Mouse (Mus musculus) hindbrain, embryonic 12.5 days (tissue): ENCODE data around the gene 1700080O16Rik. TPM values are rescaled to one million over a fixed set of nuclear protein-coding genes. Genes with fewer than 3 reads are reported as not detected.

Experiments
- ATAC-seq: fragments of 200-750 bp; cut with Nextera tagmentation; 2 replicates; pipeline ENCODE4 v1.8.0; 2017; ENCODE audit warnings: moderate TSS enrichment; ENCODE audit not compliant: low FRiP score
- H3K27ac ChIP-seq: fragments of 300-500 bp; sonication (generic); 2 replicates; pipeline ENCODE4 v1.5.1; 2016; ENCODE audit warnings: mild to moderate bottlenecking
- H3K27me3 ChIP-seq: fragments of 300-500 bp; sonication (generic); 2 replicates; pipeline ENCODE4 v1.6.1; 2016; ENCODE audit warnings: mild to moderate bottlenecking
- H3K36me3 ChIP-seq: fragments of 300-500 bp; sonication (generic); 2 replicates; pipeline ENCODE4 v1.6.1; 2016; ENCODE audit warnings: mild to moderate bottlenecking
- H3K4me1 ChIP-seq: fragments of 300-500 bp; sonication (generic); 2 replicates; pipeline ENCODE4 v1.6.1; 2016
- H3K4me2 ChIP-seq: fragments of 300-500 bp; sonication (generic); replicated peaks from 2 replicates; pipeline ENCODE4 v1.6.1; 2016; ENCODE audit warnings: mild to moderate bottlenecking
- H3K4me3 ChIP-seq: fragments of 300-500 bp; sonication (generic); 2 replicates; pipeline ENCODE4 v1.5.1; 2016; ENCODE audit warnings: mild to moderate bottlenecking
- H3K9ac ChIP-seq: fragments of 300-500 bp; sonication (generic); 2 replicates; pipeline ENCODE4 v1.6.1; 2016; ENCODE audit warnings: mild to moderate bottlenecking, moderate library complexity
- H3K9me3 ChIP-seq: fragments of 300-500 bp; sonication (generic); replicated peaks from 2 replicates; pipeline ENCODE4 v1.6.1; 2016; ENCODE audit warnings: mild to moderate bottlenecking
- WGBS: fragments of 180-500 bp; shearing (Covaris S2); methylation state at CpG from one replicate; pipeline ENCODE4 v1.1.7; 2016; 5-methylcytosine and 5-hydroxymethylcytosine counted together
- polyA plus RNA-seq: library from polyadenylated mRNA; unstranded; fragments of >200 nt; fragmentation: Nextera tagmentation; extraction: Ambion mirVana; gene quantifications from 2 replicates; pipeline ENCODE4 v1.2.1, GENCODE M21; 2016

The 1700080O16Rik gene
- not detected in 2 replicates for polyA plus RNA-seq

- Histone ChIP-seq H3K4me2 (no peak within 1 kb of the TSS), H3K36me3 (no peaks in the 10 kb centered on the region), H3K9ac (no peak within 1 kb of the TSS), H3K27ac (no peak within 1 kb of the TSS), H3K4me1 (no peaks in the 10 kb centered on the region), H3K9me3 (no peaks in the 10 kb centered on the region), H3K4me3 (no peak within 1 kb of the TSS), H3K27me3 (0 out of 2 replicates have a peak, but pooled peaks cover 3% of the 10 kb centered on the region)
- no peak for ATAC-seq
- 94% methylated on average over 12 of the region's 12 CpGs for WGBS
These were observed at the start of gene 1700080O16Rik for GRCm38 (mm10) chrX:51972672-51973071. 1700080O16Rik (minus strand) TSS chrX:51972772.

- no peak overlapping the region for H3K27ac ChIP-seq
- no peaks in the 10 kb centered on the region for H3K9me3 ChIP-seq
- H3K27me3 ChIP-seq: no peaks in the 10 kb centered on the region
- ATAC-seq: no peak
- WGBS: 40% methylated on average over 6 of the region's 9 CpGs
- no peak overlapping the region for H3K9ac ChIP-seq
- H3K4me3 ChIP-seq: no peak overlapping the region
- no peaks in the 10 kb centered on the region for H3K36me3 ChIP-seq
- H3K4me2 ChIP-seq: no peak overlapping the region
- H3K4me1 ChIP-seq: no peaks in the 10 kb centered on the region
These were observed 45.1 kb upstream of the 1700080O16Rik start for GRCm38 (mm10) chrX:52017660-52018059.

DNA sequence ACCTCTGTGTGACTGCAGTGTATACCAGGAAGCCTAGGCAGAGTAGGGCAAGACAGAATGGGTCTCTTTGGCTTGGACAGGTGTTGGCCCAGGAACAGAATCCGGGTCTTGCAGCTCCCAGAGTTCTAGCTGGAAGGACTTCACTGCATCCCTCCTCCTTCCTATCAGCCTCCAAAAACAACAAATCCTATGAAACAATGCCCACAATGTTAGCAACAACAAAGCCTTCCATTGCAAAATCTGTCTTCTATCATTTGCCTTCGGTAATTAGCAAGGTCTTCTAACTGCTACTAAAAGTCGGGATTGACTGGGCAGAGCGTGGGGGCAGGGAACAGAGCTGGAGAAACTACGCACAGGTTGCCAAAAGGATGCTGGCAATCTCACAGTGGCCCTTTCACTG is 27.5 kb upstream of the 1700080O16Rik start:
- Histone ChIP-seq H3K27me3 (no peaks in the 10 kb centered on the region), H3K27ac (no peak overlapping the region), H3K4me3 (no peak overlapping the region), H3K4me2 (no peak overlapping the region), H3K9ac (no peak overlapping the region), H3K36me3 (no peaks in the 10 kb centered on the region), H3K4me1 (no peaks in the 10 kb centered on the region), H3K9me3 (no peaks in the 10 kb centered on the region)
- ATAC-seq: no peak
- 82% methylated on average over 5 of the region's 5 CpGs for WGBS

- H3K27me3 ChIP-seq: no peaks in the 10 kb centered on the region
- no peaks in the 10 kb centered on the region for H3K4me1 ChIP-seq
- no peak overlapping the region for H3K9ac ChIP-seq
- H3K9me3 ChIP-seq: no peaks in the 10 kb centered on the region
- no peaks in the 10 kb centered on the region for H3K36me3 ChIP-seq
- WGBS: 83% methylated on average over 4 of the region's 4 CpGs
- ATAC-seq: no peak
- H3K4me2 ChIP-seq: no peak overlapping the region
- no peak overlapping the region for H3K4me3 ChIP-seq
- no peak overlapping the region for H3K27ac ChIP-seq
These were observed 26.9 kb upstream of the 1700080O16Rik start for GRCm38 (mm10) chrX:51999426-51999825.

- Histone ChIP-seq H3K4me3 (no peak overlapping the region), H3K36me3 (no peaks in the 10 kb centered on the region), H3K9ac (no peak overlapping the region), H3K9me3 (no peaks in the 10 kb centered on the region), H3K27ac (no peak overlapping the region), H3K4me1 (no peaks in the 10 kb centered on the region), H3K4me2 (no peak overlapping the region), H3K27me3 (0 out of 2 replicates have a peak, but pooled peaks cover 3% of the 10 kb centered on the region)
- 67% methylated on average over 4 of the region's 4 CpGs for WGBS
- no peak for ATAC-seq
These were observed 3.8 kb upstream of the 1700080O16Rik start for GRCm38 (mm10) chrX:51976361-51976760.

DNA sequence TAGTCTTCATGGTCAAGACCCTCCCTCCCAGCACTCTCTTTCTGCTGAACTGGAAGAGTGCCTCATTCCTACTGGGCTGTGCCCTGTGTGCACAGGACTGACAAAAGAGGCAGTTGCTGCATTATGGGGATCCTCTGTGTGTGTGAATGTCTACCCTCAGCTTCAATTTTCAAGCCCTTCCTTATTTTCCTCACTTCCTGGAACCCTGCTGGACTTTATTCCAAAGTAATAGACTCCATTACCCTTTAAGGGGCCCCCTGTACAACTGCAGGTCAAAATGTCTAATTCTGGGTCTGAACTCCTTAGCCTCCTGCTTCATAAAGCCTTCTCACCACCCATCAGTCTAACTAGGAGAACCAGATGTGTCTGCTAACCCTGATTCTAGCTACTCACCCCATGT is 2.0 kb upstream of the 1700080O16Rik start:
- H3K4me1 ChIP-seq: no peaks in the 10 kb centered on the region
- no peak overlapping the region for H3K4me3 ChIP-seq
- H3K27me3 ChIP-seq: 0 out of 2 replicates have a peak, but pooled peaks cover 3% of the 10 kb centered on the region
- H3K9me3 ChIP-seq: no peaks in the 10 kb centered on the region
- H3K36me3 ChIP-seq: no peaks in the 10 kb centered on the region
- H3K27ac ChIP-seq: no peak overlapping the region
- no peak overlapping the region for H3K4me2 ChIP-seq
- no peak overlapping the region for H3K9ac ChIP-seq
- ATAC-seq: no peak

DNA sequence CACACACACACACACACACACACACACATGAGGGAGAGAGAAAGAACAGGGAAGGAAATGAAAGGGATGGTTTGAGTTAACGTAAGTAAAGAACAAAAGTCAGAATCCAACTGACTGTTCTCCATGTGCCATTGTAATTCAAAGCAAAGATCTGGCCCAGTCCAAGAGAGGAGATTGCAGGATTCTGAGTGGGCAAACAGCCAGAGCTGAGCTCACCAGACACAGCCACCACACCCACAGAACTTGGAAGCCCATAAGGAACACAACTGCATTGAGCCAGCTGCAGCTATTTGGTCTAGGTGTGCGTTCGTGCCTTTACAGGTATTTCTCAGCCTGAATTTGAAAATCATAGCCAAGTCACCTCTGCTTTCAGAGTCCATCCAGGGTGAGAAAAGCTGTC is 24.5 kb downstream of the 1700080O16Rik start:
- Histone ChIP-seq H3K36me3 (no peaks in the 10 kb centered on the region), H3K27me3 (no peaks in the 10 kb centered on the region), H3K4me1 (no peaks in the 10 kb centered on the region), H3K4me3 (no peak overlapping the region), H3K9me3 (no peaks in the 10 kb centered on the region), H3K27ac (no peak overlapping the region), H3K9ac (no peak overlapping the region), H3K4me2 (no peak overlapping the region)
- 98% methylated on average over 3 of the region's 3 CpGs for WGBS
- ATAC-seq: no peak

GRCm38 (mm10) chrX:51938076-51938475 is 34.5 kb downstream of the 1700080O16Rik start:
- Histone ChIP-seq H3K27me3 (no peaks in the 10 kb centered on the region), H3K4me1 (no peaks in the 10 kb centered on the region), H3K4me3 (no peak overlapping the region), H3K4me2 (no peak overlapping the region), H3K36me3 (no peaks in the 10 kb centered on the region), H3K9me3 (no peaks in the 10 kb centered on the region), H3K27ac (no peak overlapping the region), H3K9ac (no peak overlapping the region)
- no peak for ATAC-seq
- 65% methylated on average over 5 of the region's 5 CpGs for WGBS

GRCm38 (mm10) chrX:51919091-51919490 is 53.5 kb downstream of the 1700080O16Rik start:
- 88% methylated on average over 4 of the region's 4 CpGs for WGBS
- H3K27me3 ChIP-seq: no peaks in the 10 kb centered on the region
- H3K9ac ChIP-seq: no peak overlapping the region
- H3K36me3 ChIP-seq: no peaks in the 10 kb centered on the region
- H3K4me3 ChIP-seq: no peak overlapping the region
- H3K4me1 ChIP-seq: no peaks in the 10 kb centered on the region
- ATAC-seq: no peak
- H3K27ac ChIP-seq: no peak overlapping the region
- no peak overlapping the region for H3K4me2 ChIP-seq
- H3K9me3 ChIP-seq: no peaks in the 10 kb centered on the region

Other genes starting within 250 kb of the 1700080O16Rik start
- gene Usp26, start 171.5 kb downstream of the 1700080O16Rik start, polyA plus RNA-seq: not detected in 2 replicates
- gene Gpc4, start 192.5 kb upstream of the 1700080O16Rik start, polyA plus RNA-seq: 23.1 and 23.8 TPM in 2 replicates